Mouse (Mus musculus): Measurements from ENCODE around the gene Gm15080. TPM values are rescaled to one million over a fixed set of nuclear protein-coding genes. Genes with fewer than 3 reads are reported as not detected.

Gene Gm15080
- total RNA-seq (2023) = not detected

GRCm38 (mm10) chrX:147992693-147993092 lies at the start of gene Gm15080:
Gene Gm15080, plus strand, starts transcription at chrX:147992993.

Other genes with a start within 250 kb of the Gm15080 start
- gene Gm15128, start 227.0 kb upstream of the Gm15080 start, total RNA-seq (2023) = not detected
- gene Gm15107, start 187.7 kb downstream of the Gm15080 start, total RNA-seq (2023) = not detected